ENCODE assay signal across 8 mouse cellular contexts in genomic region chr17:5975099-5975977, GRCm38 (mm10). TPM values are rescaled to one million over a fixed set of nuclear protein-coding genes. Genes with fewer than 3 reads are reported as not detected.
A peak's percentile ranks its signal among the peaks of the same experiment; 100 is the strongest.
DNase-seq lines count a peak whose midpoint lies in the region; ATAC-seq and TF ChIP-seq lines count a peak whose summit lies in the region.

No protein-coding gene starts in this region.

- no peak for TF ChIP-seq POLR2A in kidney, adult 2 months (IDR thresholded peaks at IDR 0.05; ENCODE audit: low read depth, low read length)

- no peak overlapping the region for H3K4me2 ChIP-seq in limb, embryonic 11.5 days (ENCODE audit: low read depth, severe bottlenecking)

- H3K27ac ChIP-seq in kidney, adult 2 months (ENCODE audit: insufficient read depth, low read depth, low read length): no peak overlapping the region
- no peak overlapping the region for H3K27ac ChIP-seq in limb, embryonic 11.5 days (replicated peaks; ENCODE audit: low read depth, low read length)

- peak; percentile 39 for DNase-seq in kidney, adult 2 months
- DNase-seq in kidney, adult 8-10 months: no peak
- DNase-seq in brain, adult 2 months (ENCODE audit: low read depth, low spot score): peak; percentile 93
- DNase-seq in gastrocnemius, postnatal 10 days: peak; percentile 45
- DNase-seq in limb, embryonic 11.5 days (ENCODE audit: low spot score): peak; percentile 32
- DNase-seq in thymus, postnatal 10 days (ENCODE audit: low spot score in 2 of 2): peak; percentile 51 to 62

- 33% methylated on average over 23 of the region's 23 CpGs for WGBS in kidney, adult 2 months
- 43% methylated on average over 23 of the region's 23 CpGs for WGBS in limb, embryonic 11.5 days

- peak; percentile 70 for ATAC-seq in inflammation-experienced regulatory T-cells, adult 6 months
- no peak for ATAC-seq in limb, embryonic 11.5 days (ENCODE audit: insufficient number of reproducible peaks, low FRiP score, low TSS enrichment, low read depth)
- ATAC-seq in monocyte, adult 5-6 weeks (replicated peaks; ENCODE audit: insufficient number of reproducible peaks, low FRiP score, low TSS enrichment, poor library complexity, severe bottlenecking): peak; percentile 68

- TF ChIP-seq CTCF in kidney, adult 2 months (conservative IDR thresholded peaks at IDR 0.05; ENCODE audit: insufficient read depth, insufficient read length, low read depth, low read length): no peak

- peak overlapping the region; percentile 10; the same call in 1 of the 2 replicates for H3K4me3 ChIP-seq in kidney, adult 2 months (ENCODE audit: insufficient read depth, low read depth, low read length)
- no peak overlapping the region for H3K4me3 ChIP-seq in limb, embryonic 11.5 days (ENCODE audit: low read depth, low read length)

- H3K9me3 ChIP-seq in limb, embryonic 11.5 days (ENCODE audit: control insufficient read depth, low read length): no peaks in the 10 kb centered on the region

- H3K9ac ChIP-seq in limb, embryonic 11.5 days (ENCODE audit: low read length): no peak overlapping the region

- no peaks in the 10 kb centered on the region for H3K4me1 ChIP-seq in kidney, adult 2 months (ENCODE audit: control insufficient read depth, insufficient read depth, low read length)
- peaks cover 6% of the 10 kb centered on the region; the same call in 1 of the 2 replicates for H3K4me1 ChIP-seq in limb, embryonic 11.5 days (ENCODE audit: control insufficient read depth, insufficient read depth, low read length)

- H3K36me3 ChIP-seq in kidney, adult 2 months (ENCODE audit: control insufficient read depth, insufficient read depth, low read length): no peaks in the 10 kb centered on the region
- H3K36me3 ChIP-seq in limb, embryonic 11.5 days (ENCODE audit: control insufficient read depth, insufficient read depth, low read length): no peaks in the 10 kb centered on the region

- no peaks in the 10 kb centered on the region for H3K27me3 ChIP-seq in kidney, adult 2 months (replicated peaks; ENCODE audit: control insufficient read depth, insufficient read depth, low read length)
- no peaks in the 10 kb centered on the region for H3K27me3 ChIP-seq in limb, embryonic 11.5 days (ENCODE audit: control insufficient read depth, insufficient read depth, low read length)

RNA-seq across cellular contexts. Expression of gene Synj2, which starts 34.3 kb away (rescaled TPM):
- 1.5 and 1.8 TPM in 2 replicates for polyA plus RNA-seq in kidney, adult 2 months (2012; rRNA removed)
- total RNA-seq in gastrocnemius, postnatal 10 days (2021): 10 to 100 TPM; 30.0 to 31.4 TPM
- polyA plus RNA-seq in inflammation-experienced regulatory T-cells, adult 6 months (2017; shearing (Covaris generic)): 10 to 100 TPM; 11.8 to 16.8 (median 16.3) TPM
- 0.92 and 1.2 TPM in 2 replicates for polyA plus RNA-seq in limb, embryonic 11.5 days (2014; fragmentation: Nextera tagmentation; extraction: Ambion mirVana)
- 0.29 to 4.9 TPM (median 1.4 TPM) in 3 replicates for total RNA-seq in monocyte, adult 5-6 weeks (2017)

Comparison
In these comparisons a context has a peak if more than half of its experiments do, and no peak if none do; other contexts are left out.
1. DNase-seq: peak in kidney, adult 2 months (single experiment), brain, adult 2 months (single experiment), gastrocnemius, postnatal 10 days (single experiment), limb, embryonic 11.5 days (single experiment) and thymus, postnatal 10 days (2 of 2); none in kidney, adult 8-10 months (0 of 2).